Mouse (Mus musculus): ENCODE measurements at regions not wholly inside any gene's neighbourhood (a gene's known extent, or its start where the extent isn't known, plus 50 kb on each side); places are given as distances from the start of the nearest gene placed in this dataset.

DNA sequence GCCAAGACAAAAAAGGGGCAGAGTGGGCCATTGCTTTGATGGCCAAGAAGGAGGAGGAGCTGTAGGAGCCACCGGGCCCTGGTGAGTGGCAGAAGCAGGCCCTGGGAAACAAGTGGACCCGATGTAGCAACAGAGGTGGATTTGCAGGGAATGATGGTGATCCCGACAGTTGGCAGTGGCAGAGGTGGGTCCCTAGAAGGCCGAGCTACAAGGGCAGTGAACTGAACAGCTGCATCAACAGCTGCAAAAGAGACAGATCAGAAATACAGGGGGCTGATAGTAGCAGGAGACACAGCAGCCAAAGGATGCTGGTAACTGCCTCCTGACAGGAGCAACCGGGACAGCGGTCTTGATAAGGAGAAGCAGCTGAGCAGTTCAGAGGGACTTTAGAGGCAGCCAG lies 467.8 kb downstream of the Fgf9 start:
- Histone ChIP-seq H3K4me3 (ENCODE audit: insufficient read depth, low read length) (no peak overlapping the region), H3K4me1 (ENCODE audit: control insufficient read depth, insufficient read depth, low read length) (no peaks in the 10 kb centered on the region), H3K27ac (ENCODE audit: insufficient read depth, low read length) (no peak overlapping the region)
- TF ChIP-seq POLR2A (IDR thresholded peaks at IDR 0.05; ENCODE audit: extremely low read depth, insufficient read depth, low read length) (no peak), CTCF (IDR thresholded peaks at IDR 0.05; ENCODE audit: extremely low read depth, insufficient read depth, low read length) (no peak)

DNA sequence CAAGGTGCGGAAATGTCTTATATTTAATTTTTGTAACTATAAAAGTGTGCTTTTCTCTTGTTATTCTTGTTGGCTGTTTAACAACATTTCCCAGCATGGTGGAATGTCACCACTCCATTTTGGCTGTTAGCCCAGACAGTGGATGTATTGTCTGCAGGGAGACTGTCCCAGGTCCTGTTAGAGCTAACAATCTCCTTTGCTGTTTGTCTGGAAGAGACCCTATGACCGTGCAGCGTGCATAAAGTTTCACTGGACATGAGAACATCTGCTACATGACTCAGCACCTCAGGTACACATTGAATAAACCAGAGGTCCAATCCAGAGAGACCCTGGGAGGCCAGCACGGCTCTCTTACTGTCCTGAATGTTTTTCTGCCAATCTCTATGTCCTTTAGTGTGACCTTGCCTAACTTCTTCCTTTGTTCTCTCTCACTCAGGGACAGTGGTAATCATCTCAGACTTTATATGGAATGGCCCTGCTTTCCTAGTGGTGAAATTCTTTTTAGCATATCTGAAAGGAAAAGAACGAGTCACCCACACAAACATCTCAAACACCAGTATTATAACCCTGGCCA lies 450.7 kb downstream of the Fgf9 start:
- Histone ChIP-seq H3K4me3 (ENCODE audit: insufficient read depth, low read length) (no peak overlapping the region), H3K27ac (ENCODE audit: insufficient read depth, low read length) (no peak overlapping the region), H3K4me1 (ENCODE audit: control insufficient read depth, insufficient read depth, low read length) (no peaks in the 10 kb centered on the region)
- TF ChIP-seq CTCF (IDR thresholded peaks at IDR 0.05; ENCODE audit: extremely low read depth, insufficient read depth, low read length) (no peak), POLR2A (IDR thresholded peaks at IDR 0.05; ENCODE audit: extremely low read depth, insufficient read depth, low read length) (no peak)

- no peak for TF ChIP-seq POLR2A (IDR thresholded peaks at IDR 0.05; ENCODE audit: extremely low read depth, insufficient read depth, low read length)
- TF ChIP-seq CTCF (IDR thresholded peaks at IDR 0.05; ENCODE audit: extremely low read depth, insufficient read depth, low read length), result no peak
- Histone ChIP-seq H3K4me3 (ENCODE audit: insufficient read depth, low read length) (no peak overlapping the region), H3K4me1 (ENCODE audit: control insufficient read depth, insufficient read depth, low read length) (no peaks in the 10 kb centered on the region), H3K27ac (ENCODE audit: insufficient read depth, low read length) (no peak overlapping the region)
Observed at GRCm38 (mm10) chr14:58520384-58520783, 450.0 kb downstream of the Fgf9 start.

- H3K4me3 ChIP-seq (ENCODE audit: insufficient read depth, low read length), result no peak overlapping the region
- no peaks in the 10 kb centered on the region for H3K4me1 ChIP-seq (ENCODE audit: control insufficient read depth, insufficient read depth, low read length)
- TF ChIP-seq POLR2A (IDR thresholded peaks at IDR 0.05; ENCODE audit: extremely low read depth, insufficient read depth, low read length) (no peak), CTCF (IDR thresholded peaks at IDR 0.05; ENCODE audit: extremely low read depth, insufficient read depth, low read length) (no peak)
- no peak overlapping the region for H3K27ac ChIP-seq (ENCODE audit: insufficient read depth, low read length)
Observed at GRCm38 (mm10) chr14:58519086-58519485, 448.7 kb downstream of the Fgf9 start.

DNA sequence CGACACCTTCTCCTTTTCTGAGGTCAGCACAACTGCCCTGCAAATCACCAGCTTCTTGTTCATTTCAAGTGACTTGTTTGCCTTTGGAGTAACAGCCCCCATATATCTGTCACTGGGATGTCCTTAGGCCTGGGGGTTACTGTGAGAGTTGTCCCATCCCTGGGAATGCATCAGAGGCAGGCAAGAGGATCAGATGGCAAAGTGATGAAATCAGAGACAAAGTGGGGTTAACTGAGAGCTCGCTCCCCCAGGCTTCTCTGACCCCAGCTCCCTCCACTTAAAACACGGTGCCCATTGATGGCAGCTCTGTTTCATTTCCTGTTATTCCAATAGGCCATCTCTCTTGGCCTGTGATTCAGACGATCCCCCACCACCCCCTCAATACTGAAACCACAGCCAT lies 446.2 kb downstream of the Fgf9 start:
- no peak overlapping the region for H3K4me3 ChIP-seq (ENCODE audit: insufficient read depth, low read length)
- TF ChIP-seq CTCF (IDR thresholded peaks at IDR 0.05; ENCODE audit: extremely low read depth, insufficient read depth, low read length) (no peak), POLR2A (IDR thresholded peaks at IDR 0.05; ENCODE audit: extremely low read depth, insufficient read depth, low read length) (no peak)
- H3K27ac ChIP-seq (ENCODE audit: insufficient read depth, low read length), result no peak overlapping the region
- H3K4me1 ChIP-seq (ENCODE audit: control insufficient read depth, insufficient read depth, low read length), result no peaks in the 10 kb centered on the region

GRCm38 (mm10) chr14:58512177-58512576 lies 441.8 kb downstream of the Fgf9 start:
- Histone ChIP-seq H3K27ac (ENCODE audit: insufficient read depth, low read length) (no peak overlapping the region), H3K4me3 (ENCODE audit: insufficient read depth, low read length) (no peak overlapping the region), H3K4me1 (ENCODE audit: control insufficient read depth, insufficient read depth, low read length) (no peaks in the 10 kb centered on the region)
- no peak for TF ChIP-seq CTCF (IDR thresholded peaks at IDR 0.05; ENCODE audit: extremely low read depth, insufficient read depth, low read length)
- no peak for TF ChIP-seq POLR2A (IDR thresholded peaks at IDR 0.05; ENCODE audit: extremely low read depth, insufficient read depth, low read length)

DNA sequence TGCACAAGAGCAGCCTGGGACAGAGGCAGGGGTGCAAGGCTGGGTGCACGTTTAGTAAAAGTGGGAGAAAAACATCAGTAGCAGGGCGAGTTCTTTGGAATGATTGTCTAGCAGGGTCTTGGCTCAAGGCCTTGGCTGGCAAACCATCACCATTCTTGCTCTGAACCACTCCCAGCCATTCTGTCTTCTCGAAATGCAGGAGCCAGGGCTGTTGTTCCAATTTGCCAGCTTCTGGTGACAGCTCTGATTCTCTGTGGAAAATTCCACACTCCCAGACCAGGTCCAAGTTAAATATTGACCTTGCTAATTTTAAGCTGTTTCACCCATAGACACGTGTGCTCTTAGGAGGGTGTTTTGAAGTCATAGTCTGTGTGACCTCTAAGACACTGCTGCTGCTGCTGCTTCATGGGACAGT lies 441.2 kb downstream of the Fgf9 start:
- no peaks in the 10 kb centered on the region for H3K4me1 ChIP-seq (ENCODE audit: control insufficient read depth, insufficient read depth, low read length)
- TF ChIP-seq POLR2A (IDR thresholded peaks at IDR 0.05; ENCODE audit: extremely low read depth, insufficient read depth, low read length) (no peak), CTCF (IDR thresholded peaks at IDR 0.05; ENCODE audit: extremely low read depth, insufficient read depth, low read length) (no peak)
- no peak overlapping the region for H3K4me3 ChIP-seq (ENCODE audit: insufficient read depth, low read length)
- H3K27ac ChIP-seq (ENCODE audit: insufficient read depth, low read length), result no peak overlapping the region

DNA sequence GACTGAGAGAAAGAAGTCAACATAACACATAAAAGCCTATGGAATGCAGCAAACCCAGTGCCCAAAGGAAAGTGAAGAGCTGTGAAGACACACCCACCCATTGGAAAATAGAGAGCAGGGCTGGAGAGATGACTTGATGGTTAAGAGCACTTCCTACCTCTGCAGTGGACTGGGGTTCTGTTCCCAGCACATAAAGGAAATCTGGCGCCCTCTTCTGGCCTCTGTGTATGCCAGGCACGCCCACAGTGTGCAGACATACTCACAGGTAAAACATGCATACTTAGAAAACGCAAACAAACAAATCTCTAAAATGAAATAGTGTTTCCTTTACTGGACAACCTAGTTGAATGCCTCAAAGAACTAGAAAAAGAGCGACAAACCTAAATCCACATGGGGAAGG lies 440.4 kb downstream of the Fgf9 start:
- Histone ChIP-seq H3K4me1 (ENCODE audit: control insufficient read depth, insufficient read depth, low read length) (no peaks in the 10 kb centered on the region), H3K4me3 (ENCODE audit: insufficient read depth, low read length) (no peak overlapping the region), H3K27ac (ENCODE audit: insufficient read depth, low read length) (no peak overlapping the region)
- TF ChIP-seq POLR2A (IDR thresholded peaks at IDR 0.05; ENCODE audit: extremely low read depth, insufficient read depth, low read length) (no peak), CTCF (IDR thresholded peaks at IDR 0.05; ENCODE audit: extremely low read depth, insufficient read depth, low read length) (no peak)

- no peaks in the 10 kb centered on the region for H3K4me1 ChIP-seq (ENCODE audit: control insufficient read depth, insufficient read depth, low read length)
- TF ChIP-seq POLR2A (IDR thresholded peaks at IDR 0.05; ENCODE audit: extremely low read depth, insufficient read depth, low read length) (no peak), CTCF (IDR thresholded peaks at IDR 0.05; ENCODE audit: extremely low read depth, insufficient read depth, low read length) (no peak)
- H3K4me3 ChIP-seq (ENCODE audit: insufficient read depth, low read length), result no peak overlapping the region
- H3K27ac ChIP-seq (ENCODE audit: insufficient read depth, low read length), result no peak overlapping the region
Observed at GRCm38 (mm10) chr14:58509106-58509505, 438.8 kb downstream of the Fgf9 start.

DNA sequence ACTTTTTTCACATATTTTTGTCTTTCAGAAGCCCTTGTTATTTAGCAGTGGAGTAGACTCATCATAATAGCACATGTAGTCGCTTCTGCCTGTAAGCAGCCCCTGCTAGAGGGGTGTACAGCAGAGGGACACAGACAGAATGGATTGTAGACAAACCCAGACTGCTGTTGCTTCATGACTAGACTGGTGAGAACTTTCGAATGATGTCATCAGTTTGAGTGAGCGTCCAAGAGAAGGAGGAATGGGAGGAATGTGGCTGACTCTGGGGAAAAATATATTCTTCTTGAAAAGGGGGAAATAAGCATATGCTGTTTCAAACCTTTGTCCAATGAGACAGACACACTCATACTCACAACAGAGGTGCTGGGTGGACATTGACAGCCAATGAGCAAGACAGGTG lies 436.1 kb downstream of the Fgf9 start:
- no peak overlapping the region for H3K4me3 ChIP-seq (ENCODE audit: insufficient read depth, low read length)
- no peaks in the 10 kb centered on the region for H3K4me1 ChIP-seq (ENCODE audit: control insufficient read depth, insufficient read depth, low read length)
- TF ChIP-seq POLR2A (IDR thresholded peaks at IDR 0.05; ENCODE audit: extremely low read depth, insufficient read depth, low read length) (no peak), CTCF (IDR thresholded peaks at IDR 0.05; ENCODE audit: extremely low read depth, insufficient read depth, low read length) (no peak)
- no peak overlapping the region for H3K27ac ChIP-seq (ENCODE audit: insufficient read depth, low read length)
